Mouse (Mus musculus) ES-E14 (cell line): ENCODE measurements around the gene Lad1. TPM values are rescaled to one million over a fixed set of nuclear protein-coding genes. Genes with fewer than 3 reads are reported as not detected.
A peak's percentile ranks its signal among the peaks of the same experiment; 100 is the strongest.

Source experiments
- DNase-seq: peaks from one replicate; pipeline ENCODE4 v3.0.0-alpha.2; 2013; ENCODE audit warnings: low read depth, low spot score
- H3K27ac ChIP-seq: 2 replicates; pipeline ENCODE4 v1.5.1; 2012; ENCODE audit warnings: low read depth, mild to moderate bottlenecking, low read length, moderate library complexity, mixed read lengths; ENCODE audit not compliant: poor library complexity, insufficient read depth, severe bottlenecking
- H3K36me3 ChIP-seq: 2 replicates; pipeline ENCODE4 v1.6.1; 2012; ENCODE audit warnings: mild to moderate bottlenecking, low read length, moderate library complexity, mixed read lengths; ENCODE audit not compliant: control insufficient read depth, poor library complexity, insufficient read depth, severe bottlenecking
- H3K4me1 ChIP-seq, 2 experiments: fragments of 150-350 bp in 1 of 2; sonication (generic) in 1 of 2; 2 replicates each; pipeline ENCODE4 v1.6.1; 2012; ENCODE audit warnings: low read length in 2 of 2, mild to moderate bottlenecking in 1 of 2, mixed read lengths in 1 of 2; ENCODE audit not compliant: control insufficient read depth in 2 of 2, insufficient read depth in 2 of 2, poor library complexity in 1 of 2
- H3K4me3 ChIP-seq, 2 experiments: fragments of 150-350 bp in 1 of 2; sonication (generic) in 1 of 2; 2 replicates each; pipeline ENCODE4 v1.5.1; 2012; ENCODE audit warnings: low read length in 2 of 2, low read depth in 1 of 2, mild to moderate bottlenecking in 1 of 2, mixed read lengths in 1 of 2; ENCODE audit not compliant: insufficient read depth in 1 of 2, poor library complexity in 1 of 2, severe bottlenecking in 1 of 2
- H3K9ac ChIP-seq: 2 replicates; pipeline ENCODE4 v1.6.1; 2012; ENCODE audit warnings: low read depth, mild to moderate bottlenecking, low read length, mixed read lengths; ENCODE audit not compliant: poor library complexity, insufficient read depth, severe bottlenecking
- H3K9me3 ChIP-seq: fragments of 150-350 bp; sonication (generic); 2 replicates; pipeline ENCODE4 v1.6.1; 2012; ENCODE audit warnings: low read depth, mild to moderate bottlenecking, low read length; ENCODE audit not compliant: control insufficient read depth, insufficient read depth
- CHD2 ChIP-seq: IDR thresholded peaks from 2 replicates; pipeline ENCODE4 v1.6.1; 2014; ENCODE audit warnings: mild to moderate bottlenecking, low read depth, low read length, inconsistent platforms
- HCFC1 ChIP-seq: IDR thresholded peaks from 2 replicates; pipeline ENCODE4 v1.6.1; 2012; ENCODE audit warnings: low read length, inconsistent platforms, borderline replicate concordance; ENCODE audit not compliant: insufficient read depth
- MAFK ChIP-seq: IDR thresholded peaks from 2 replicates; pipeline ENCODE4 v1.6.1; 2014; ENCODE audit warnings: mild to moderate bottlenecking, low read depth, low read length, inconsistent platforms; ENCODE audit not compliant: insufficient read depth
- ZC3H11A ChIP-seq: IDR thresholded peaks from 2 replicates; pipeline ENCODE4 v1.6.1; 2012; ENCODE audit warnings: low read depth, mild to moderate bottlenecking, inconsistent platforms, low read length, borderline replicate concordance
- ZNF384 ChIP-seq: IDR thresholded peaks from 2 replicates; pipeline ENCODE4 v1.6.1; 2012; ENCODE audit warnings: low read depth, low read length, inconsistent platforms
- in situ Hi-C, 2 experiments: fragments of 600-800 bp; cut with MboI; formaldehyde crosslinking; loops; one replicate each; pipeline ENCODE4 v1.15.1; 2025; ENCODE audit warnings: low sequenced_read_pairs in 2 of 2, inconsistent platforms in 1 of 2; ENCODE audit not compliant: unreplicated experiment in 2 of 2
- total RNA-seq: library from RNA; depleted of rRNA; stranded (reverse); fragments of 300-350 nt; gene quantifications from 2 replicates; pipeline ENCODE4 v1.2.3, GENCODE M21; 2012; rRNA removed

Gene Lad1
- total RNA-seq, result 5.2 and 9.0 TPM in 2 replicates

- Histone ChIP-seq H3K27ac (no peak within 1 kb of the TSS), H3K4me1 (peaks cover 4 to 17% of the 10 kb centered on the region in 2 experiments; a peak in 2 of 4 replicates), H3K9me3 (no peaks in the 10 kb centered on the region), H3K36me3 (no peaks in the 10 kb centered on the region), H3K9ac (peak within 1 kb of the TSS; percentile 60), H3K4me3 (peak within 1 kb of the TSS; percentile 63 to 71)
- DNase-seq, result no peak
- TF ChIP-seq ZNF384, result no peak
- TF ChIP-seq ZC3H11A, result no peak
- no peak for TF ChIP-seq HCFC1
- TF ChIP-seq CHD2, result no peak
- no peak for TF ChIP-seq MAFK
- in situ Hi-C loops, result no loop called here
Observed at GRCm38 (mm10) chr1:135818481-135819086, at the start of gene Lad1. TSS of gene Lad1 (plus strand) at chr1:135818598.

- Histone ChIP-seq H3K27ac (no peak overlapping the region), H3K9me3 (no peaks in the 10 kb centered on the region), H3K4me1 (peaks cover 2 to 8% of the 10 kb centered on the region in 2 experiments; a peak in 3 of 4 replicates), H3K9ac (no peak overlapping the region), H3K4me3 (no peak overlapping the region), H3K36me3 (peaks cover 18% of the 10 kb centered on the region)
- in situ Hi-C loops, result no loop called here
- DNase-seq, result no peak
- TF ChIP-seq ZC3H11A (no peak), HCFC1 (no peak)
Observed at GRCm38 (mm10) chr1:135770237-135770636, 48.2 kb upstream of the Lad1 start.

- H3K36me3 ChIP-seq, result peaks cover 18% of the 10 kb centered on the region
- no peak overlapping the region for H3K9ac ChIP-seq
- in situ Hi-C loops, result no loop called here
- TF ChIP-seq HCFC1, result no peak
- TF ChIP-seq ZC3H11A, result no peak
- TF ChIP-seq MAFK, result no peak
- no peak for TF ChIP-seq CHD2
- no peak for TF ChIP-seq ZNF384
- no peaks in the 10 kb centered on the region for H3K9me3 ChIP-seq
- DNase-seq, result no peak
- H3K4me1 ChIP-seq, result peaks cover 0 to 4% of the 10 kb centered on the region in 2 experiments; a peak in 2 of 4 replicates
- H3K27ac ChIP-seq, result no peak overlapping the region
- H3K4me3 ChIP-seq, result no peak overlapping the region
Observed at GRCm38 (mm10) chr1:135770896-135771572, 47.4 kb upstream of the Lad1 start.

DNA sequence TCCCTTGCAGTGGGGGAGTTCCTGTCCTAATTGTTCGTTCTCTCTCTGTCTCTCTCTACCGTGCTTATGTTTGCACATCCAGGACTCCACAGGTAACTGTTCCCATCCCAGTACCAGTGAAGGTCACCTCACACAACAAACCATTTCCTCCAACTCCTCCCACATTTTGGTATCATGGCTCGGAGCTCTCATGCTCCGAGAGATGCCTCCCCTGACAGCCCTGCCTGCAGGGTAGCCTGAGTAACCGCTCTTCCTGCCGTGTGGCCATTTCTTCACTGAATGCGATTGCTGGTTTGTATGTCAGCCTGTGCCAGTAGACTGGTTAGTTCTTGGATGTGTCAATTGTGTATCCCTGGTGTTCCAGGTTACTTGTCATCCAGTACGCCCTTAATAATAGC is 46.8 kb upstream of the Lad1 start:
- TF ChIP-seq HCFC1, result no peak
- no peak for TF ChIP-seq CHD2
- no peak for TF ChIP-seq ZNF384
- TF ChIP-seq MAFK, result no peak
- no peak for TF ChIP-seq ZC3H11A
- peaks cover 0 to 4% of the 10 kb centered on the region in 2 experiments; a peak in 2 of 4 replicates for H3K4me1 ChIP-seq
- in situ Hi-C loops, result no loop called here
- H3K27ac ChIP-seq, result no peak overlapping the region
- no peak overlapping the region for H3K9ac ChIP-seq
- peaks cover 18% of the 10 kb centered on the region for H3K36me3 ChIP-seq
- no peak overlapping the region for H3K4me3 ChIP-seq
- DNase-seq, result no peak
- no peaks in the 10 kb centered on the region for H3K9me3 ChIP-seq
